Mouse (Mus musculus) small intestine, adult 2 months (tissue): Measurements from ENCODE around the gene Fat3.

Experiments
- CTCF ChIP-seq: fragments of 200-500 bp; IDR thresholded peaks from 2 replicates; pipeline ENCODE4 v1.5.1; 2012; ENCODE audit warnings: low read depth, mild to moderate bottlenecking, control low read depth, inconsistent platforms, low read length, moderate library complexity, mixed read lengths; ENCODE audit not compliant: insufficient replicate concordance, insufficient read length; ENCODE audit errors: extremely low read depth
- POLR2A ChIP-seq: fragments of 200-500 bp; IDR thresholded peaks from 2 replicates; pipeline ENCODE4 v1.6.1; 2012; ENCODE audit warnings: low read depth, mild to moderate bottlenecking, control low read depth, inconsistent platforms, low read length, moderate library complexity

- TF ChIP-seq CTCF, result no peak
- no peak for TF ChIP-seq POLR2A
These were observed 2.7 kb upstream of the Fat3 start for GRCm38 (mm10) chr9:16503776-16504175.
